Mouse (Mus musculus) cerebellum, adult 11-12 months (tissue): Measurements from ENCODE around the gene Ylpm1.

Experiments
- DNase-seq: peaks from one replicate; pipeline ENCODE4 v3.0.0; 2022

The Ylpm1 gene

GRCm38 (mm10) chr12:85110698-85111592 lies 114.8 kb downstream of the Ylpm1 start, which contains the start of the genes Prox2 and Dlst:
Prox2 (minus strand) TSS chr12:85110759.
Dlst (plus strand) TSS chr12:85110833.
- DNase-seq: peak; percentile 87

GRCm38 (mm10) chr12:85112550-85113251 lies 116.6 kb downstream of the Ylpm1 start:
- no peak for DNase-seq

GRCm38 (mm10) chr12:85113337-85113736 lies 117.2 kb downstream of the Ylpm1 start:
- DNase-seq: no peak

- no peak for DNase-seq
These were observed 117.8 kb downstream of the Ylpm1 start for GRCm38 (mm10) chr12:85113917-85114316.

GRCm38 (mm10) chr12:85115678-85116077 lies 119.6 kb downstream of the Ylpm1 start:
- DNase-seq: no peak
